Mouse (Mus musculus): ENCODE measurements around the gene Fbxo40. TPM values are rescaled to one million over a fixed set of nuclear protein-coding genes. Genes with fewer than 3 reads are reported as not detected.

Gene Fbxo40
- polyA plus RNA-seq, 1 experiment from 2014 or later, result not detected

DNA sequence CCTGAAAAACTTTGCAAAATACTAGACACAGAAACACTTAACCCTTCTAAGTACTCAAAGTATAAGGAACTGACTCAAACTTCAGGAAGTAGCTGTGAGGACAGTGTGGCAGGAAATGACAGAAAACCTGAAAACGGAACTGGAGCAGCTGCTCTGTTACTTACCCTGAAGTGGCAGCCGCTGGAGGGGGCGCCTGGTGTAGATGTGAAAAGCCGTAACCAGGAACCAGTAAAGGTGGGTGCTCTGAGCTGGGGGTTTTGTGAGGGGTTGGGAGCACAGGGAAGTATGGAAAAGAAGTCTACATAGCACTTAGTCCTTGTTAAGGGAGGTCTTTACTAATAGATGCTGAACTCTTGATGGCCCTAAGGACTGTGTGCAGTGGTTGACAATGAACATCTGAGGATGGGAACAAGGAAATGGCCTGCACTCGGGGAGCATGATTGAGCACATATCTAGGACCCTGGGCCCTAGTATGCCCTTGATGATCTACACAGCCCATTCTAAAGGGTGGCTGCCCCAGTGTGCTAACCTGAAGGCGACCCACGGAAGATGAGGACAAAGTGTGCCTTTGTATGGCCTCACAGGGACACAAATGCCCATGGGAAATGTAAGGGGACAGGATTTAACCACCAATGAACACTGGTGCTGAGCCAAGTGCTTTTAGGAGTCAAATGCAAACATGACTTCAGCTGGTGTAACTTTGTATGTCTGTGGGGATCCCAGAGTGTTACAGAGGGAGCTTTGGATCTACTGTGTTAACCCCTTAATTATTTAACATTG, 55.2 kb downstream of the Fbxo40 start, which contains the start of gene Hcls1:
TSS of gene Hcls1 (plus strand) at position 143 of the 780 bp plus-strand sequence.
- Histone ChIP-seq H3K9ac (no peak within 1 kb of the TSS), H3K27ac (ENCODE audit: low read depth) (no peak within 1 kb of the TSS), H3K4me3 (ENCODE audit: low read depth, low read length) (no peak within 1 kb of the TSS), H3K27me3 (ENCODE audit: insufficient read depth, low read length) (no peaks in the 10 kb centered on the region), H3K4me1 (ENCODE audit: insufficient read depth) (no peaks in the 10 kb centered on the region), H3K4me2 (no peak within 1 kb of the TSS), H3K36me3 (ENCODE audit: insufficient read depth) (peaks cover 30% of the 10 kb centered on the region), H3K9me3 (ENCODE audit: low read depth, low read length) (no peaks in the 10 kb centered on the region)
- peak; percentile 6; the same call in 1 of the 2 replicates for ATAC-seq (ENCODE audit: insufficient read depth)
- peak; percentile 43 for DNase-seq
- 58% methylated on average over 7 of the region's 7 CpGs for WGBS
- no peak for TF ChIP-seq CTCF (IDR thresholded peaks at IDR 0.05; ENCODE audit: low read depth)

DNA sequence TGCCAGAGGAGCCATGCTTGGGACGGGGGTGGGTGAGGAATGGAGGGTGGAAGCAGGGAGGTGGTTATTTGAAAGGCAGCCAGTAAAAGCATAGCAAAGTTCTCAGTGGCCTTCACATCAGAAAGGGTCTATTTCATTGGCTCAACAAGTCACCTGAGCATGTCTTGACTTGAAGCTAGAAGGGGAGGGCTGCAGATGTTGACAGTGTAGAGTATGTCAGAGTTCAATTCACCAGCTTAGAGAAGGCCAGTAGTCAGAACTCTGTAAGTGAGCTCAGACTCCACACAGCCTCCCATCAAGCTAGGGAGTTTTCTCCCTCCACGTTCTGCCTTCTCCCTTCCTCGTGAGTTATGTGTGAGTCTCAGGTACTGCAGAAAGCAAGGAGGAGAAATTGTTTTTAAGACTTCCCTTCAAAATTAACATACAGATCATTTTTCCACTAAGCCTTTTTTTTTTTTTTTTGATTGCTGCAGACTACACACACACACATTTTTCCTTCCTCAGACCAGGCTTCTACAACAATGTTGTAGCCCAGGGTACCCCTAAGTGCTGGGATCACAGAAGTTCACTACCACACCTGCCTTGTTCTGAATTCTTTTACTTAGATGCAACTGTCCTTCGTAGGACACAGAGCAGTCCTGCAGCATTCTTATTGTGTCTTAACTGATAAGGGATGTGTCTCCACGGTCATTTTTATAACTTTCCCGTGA, 56.0 kb downstream of the Fbxo40 start:
- no peak overlapping the region for H3K4me2 ChIP-seq
- WGBS, result 32% methylated on average over 6 of the region's 6 CpGs
- ATAC-seq (ENCODE audit: insufficient read depth) (peak; percentile 73; the same call in 1 of the 2 replicates), DNase-seq (peak; percentile 10)
- peaks cover 37% of the 10 kb centered on the region for H3K36me3 ChIP-seq (ENCODE audit: insufficient read depth)
- H3K27ac ChIP-seq (ENCODE audit: low read depth), result no peak overlapping the region
- no peak overlapping the region for H3K9ac ChIP-seq
- no peaks in the 10 kb centered on the region for H3K27me3 ChIP-seq (ENCODE audit: insufficient read depth, low read length)
- no peaks in the 10 kb centered on the region for H3K4me1 ChIP-seq (ENCODE audit: insufficient read depth)
- TF ChIP-seq CTCF (IDR thresholded peaks at IDR 0.05; ENCODE audit: low read depth), result no peak
- H3K4me3 ChIP-seq (ENCODE audit: low read depth, low read length), result no peak overlapping the region
- H3K9me3 ChIP-seq (ENCODE audit: low read depth, low read length), result no peaks in the 10 kb centered on the region

DNA sequence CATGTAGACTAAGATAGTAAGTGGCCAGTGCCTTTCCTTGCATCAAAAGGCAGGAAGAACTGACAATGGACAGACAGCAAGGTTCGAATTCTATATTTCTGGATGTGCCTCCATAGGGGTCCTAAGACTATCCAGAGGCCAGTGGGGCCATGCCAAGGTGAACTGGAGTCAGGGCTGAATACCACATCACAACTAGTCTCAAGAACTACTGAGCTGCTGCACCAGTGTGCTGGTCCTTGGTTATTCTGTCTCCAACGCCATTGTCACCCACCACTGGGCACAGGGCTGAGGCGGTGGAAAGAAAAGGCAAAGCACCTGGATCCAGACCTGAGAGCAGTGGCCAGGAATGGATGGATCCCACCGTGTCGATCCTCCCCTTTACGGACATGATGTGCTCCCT, 57.7 kb downstream of the Fbxo40 start:
- Histone ChIP-seq H3K27me3 (ENCODE audit: insufficient read depth, low read length) (no peaks in the 10 kb centered on the region), H3K4me3 (ENCODE audit: low read depth, low read length) (no peak overlapping the region), H3K36me3 (ENCODE audit: insufficient read depth) (peaks cover 55% of the 10 kb centered on the region), H3K9ac (no peak overlapping the region), H3K9me3 (ENCODE audit: low read depth, low read length) (no peaks in the 10 kb centered on the region), H3K27ac (ENCODE audit: low read depth) (no peak overlapping the region), H3K4me1 (ENCODE audit: insufficient read depth) (no peaks in the 10 kb centered on the region), H3K4me2 (no peak overlapping the region)
- DNase-seq, result no peak
- no peak for TF ChIP-seq CTCF (IDR thresholded peaks at IDR 0.05; ENCODE audit: low read depth)
- 94% methylated on average over 6 of the region's 6 CpGs for WGBS
- ATAC-seq (ENCODE audit: insufficient read depth), result no peak

DNA sequence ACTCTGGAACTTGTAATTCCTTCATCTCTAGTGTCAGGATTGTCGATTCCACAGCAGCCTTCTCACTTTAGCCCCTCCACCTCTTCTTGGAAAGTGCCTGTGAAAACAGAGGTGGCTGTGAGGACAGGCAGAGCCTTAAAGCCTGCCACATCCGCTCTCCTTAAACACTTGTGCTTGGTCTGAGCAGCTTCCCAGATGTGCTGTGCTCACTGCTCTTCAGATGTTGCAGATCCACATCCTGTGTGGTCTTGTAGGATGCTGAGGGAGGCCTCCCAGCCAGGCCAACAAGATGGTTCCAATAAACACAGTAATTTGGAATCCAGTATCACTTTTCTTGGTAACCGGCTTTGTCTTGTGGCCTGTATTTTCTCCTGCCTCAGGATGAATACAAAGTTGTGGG, 58.3 kb downstream of the Fbxo40 start:
- no peaks in the 10 kb centered on the region for H3K27me3 ChIP-seq (ENCODE audit: insufficient read depth, low read length)
- no peak overlapping the region for H3K9ac ChIP-seq
- no peak for TF ChIP-seq CTCF (IDR thresholded peaks at IDR 0.05; ENCODE audit: low read depth)
- H3K27ac ChIP-seq (ENCODE audit: low read depth), result no peak overlapping the region
- H3K4me2 ChIP-seq, result no peak overlapping the region
- no peaks in the 10 kb centered on the region for H3K9me3 ChIP-seq (ENCODE audit: low read depth, low read length)
- no peak for DNase-seq
- WGBS, result 69% methylated on average over 3 of the region's 3 CpGs
- no peak overlapping the region for H3K4me3 ChIP-seq (ENCODE audit: low read depth, low read length)
- H3K4me1 ChIP-seq (ENCODE audit: insufficient read depth), result no peaks in the 10 kb centered on the region
- H3K36me3 ChIP-seq (ENCODE audit: insufficient read depth), result peaks cover 61% of the 10 kb centered on the region
- ATAC-seq (ENCODE audit: insufficient read depth), result no peak

DNA sequence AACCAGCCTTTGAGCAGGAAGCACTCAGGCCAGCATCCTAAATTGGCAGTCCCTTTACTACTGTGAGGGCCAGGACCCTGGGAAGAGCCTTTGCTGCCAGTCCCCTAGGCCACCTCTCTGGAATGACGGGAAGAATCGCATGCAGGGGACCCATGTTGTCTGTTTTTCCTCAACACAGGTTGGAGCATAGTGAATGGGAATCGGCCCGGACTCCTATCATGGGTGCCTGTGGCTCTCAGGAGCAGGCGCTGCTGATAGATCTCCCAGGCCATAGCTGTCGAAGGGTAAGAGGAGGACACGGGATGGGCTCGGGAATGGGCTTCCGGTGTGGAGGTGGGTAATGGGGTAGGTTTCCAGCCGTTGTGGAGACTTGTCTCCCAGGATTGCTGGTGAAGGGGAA, 58.9 kb downstream of the Fbxo40 start:
- DNase-seq, result no peak
- Histone ChIP-seq H3K9me3 (ENCODE audit: low read depth, low read length) (no peaks in the 10 kb centered on the region), H3K27ac (ENCODE audit: low read depth) (no peak overlapping the region), H3K36me3 (ENCODE audit: insufficient read depth) (peaks cover 66% of the 10 kb centered on the region), H3K4me2 (no peak overlapping the region), H3K9ac (no peak overlapping the region), H3K27me3 (ENCODE audit: insufficient read depth, low read length) (no peaks in the 10 kb centered on the region), H3K4me1 (ENCODE audit: insufficient read depth) (no peaks in the 10 kb centered on the region), H3K4me3 (ENCODE audit: low read depth, low read length) (no peak overlapping the region)
- 87% methylated on average over 10 of the region's 10 CpGs for WGBS
- ATAC-seq (ENCODE audit: insufficient read depth), result no peak
- no peak for TF ChIP-seq CTCF (IDR thresholded peaks at IDR 0.05; ENCODE audit: low read depth)

DNA sequence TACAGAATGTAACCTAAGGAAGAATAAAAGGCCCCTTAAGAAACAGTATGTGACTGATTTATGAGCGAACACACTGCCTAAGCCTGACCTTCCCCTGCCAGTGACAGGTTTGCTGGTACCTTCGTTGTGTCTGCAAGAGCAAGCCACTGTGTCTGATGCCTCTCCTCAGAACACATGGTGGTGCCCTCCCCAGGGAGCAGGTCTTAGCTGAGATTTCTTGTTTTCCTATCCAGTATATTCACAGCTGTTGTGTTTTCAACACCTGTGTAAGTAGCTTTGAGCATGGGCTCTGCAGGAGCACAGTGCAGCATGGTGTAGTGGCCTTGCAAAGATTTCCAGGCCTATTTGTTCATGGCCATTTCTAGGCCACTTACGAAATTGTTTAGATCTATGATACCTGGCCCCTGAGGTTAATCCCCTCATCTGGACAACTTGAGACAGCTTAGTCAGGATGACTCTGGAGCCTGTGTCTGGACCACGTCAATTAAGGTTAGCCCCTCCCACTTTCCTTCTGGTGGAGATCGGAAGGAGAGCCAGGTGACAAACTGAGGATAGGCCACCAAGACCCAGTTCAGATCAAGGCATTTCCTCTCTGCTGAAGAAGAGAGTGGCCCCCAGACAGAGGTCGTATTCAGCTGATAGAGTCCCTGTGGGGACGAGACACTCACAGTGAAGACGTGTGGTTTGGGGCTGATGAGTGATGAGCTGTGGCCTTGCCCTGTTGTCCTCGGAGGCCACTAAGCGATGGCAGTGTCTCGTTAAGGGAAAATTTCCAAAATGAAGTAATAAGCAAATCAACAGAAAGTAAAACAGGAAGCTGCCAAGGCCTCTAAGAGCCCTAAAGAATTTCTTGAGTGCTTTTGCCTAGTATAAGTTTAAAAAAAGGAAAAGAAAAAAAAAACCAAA, 59.8 kb downstream of the Fbxo40 start:
- H3K9ac ChIP-seq, result no peak overlapping the region
- WGBS, result 60% methylated on average over 11 of the region's 11 CpGs
- no peak overlapping the region for H3K27ac ChIP-seq (ENCODE audit: low read depth)
- no peaks in the 10 kb centered on the region for H3K4me1 ChIP-seq (ENCODE audit: insufficient read depth)
- H3K4me3 ChIP-seq (ENCODE audit: low read depth, low read length), result no peak overlapping the region
- TF ChIP-seq CTCF (IDR thresholded peaks at IDR 0.05; ENCODE audit: low read depth), result no peak
- DNase-seq (no peak), ATAC-seq (ENCODE audit: insufficient read depth) (no peak)
- H3K4me2 ChIP-seq, result no peak overlapping the region
- no peaks in the 10 kb centered on the region for H3K9me3 ChIP-seq (ENCODE audit: low read depth, low read length)
- no peaks in the 10 kb centered on the region for H3K27me3 ChIP-seq (ENCODE audit: insufficient read depth, low read length)
- H3K36me3 ChIP-seq (ENCODE audit: insufficient read depth), result peaks cover 75% of the 10 kb centered on the region
